Mouse (Mus musculus) heart, postnatal 0 days (tissue): ENCODE measurements at regions not wholly inside any gene's neighbourhood (a gene's known extent, or its start where the extent isn't known, plus 50 kb on each side); places are given as distances from the start of the nearest gene placed in this dataset.

ENCODE experiments used
- CTCF ChIP-seq: IDR thresholded peaks from 2 replicates; pipeline ENCODE4 v1.5.1; 2016; ENCODE audit warnings: antibody characterized with exemption, control low read depth, low read depth
- EP300 ChIP-seq: IDR thresholded peaks from 2 replicates; pipeline ENCODE4 v1.6.1; 2016; ENCODE audit warnings: antibody characterized with exemption, low read depth

DNA sequence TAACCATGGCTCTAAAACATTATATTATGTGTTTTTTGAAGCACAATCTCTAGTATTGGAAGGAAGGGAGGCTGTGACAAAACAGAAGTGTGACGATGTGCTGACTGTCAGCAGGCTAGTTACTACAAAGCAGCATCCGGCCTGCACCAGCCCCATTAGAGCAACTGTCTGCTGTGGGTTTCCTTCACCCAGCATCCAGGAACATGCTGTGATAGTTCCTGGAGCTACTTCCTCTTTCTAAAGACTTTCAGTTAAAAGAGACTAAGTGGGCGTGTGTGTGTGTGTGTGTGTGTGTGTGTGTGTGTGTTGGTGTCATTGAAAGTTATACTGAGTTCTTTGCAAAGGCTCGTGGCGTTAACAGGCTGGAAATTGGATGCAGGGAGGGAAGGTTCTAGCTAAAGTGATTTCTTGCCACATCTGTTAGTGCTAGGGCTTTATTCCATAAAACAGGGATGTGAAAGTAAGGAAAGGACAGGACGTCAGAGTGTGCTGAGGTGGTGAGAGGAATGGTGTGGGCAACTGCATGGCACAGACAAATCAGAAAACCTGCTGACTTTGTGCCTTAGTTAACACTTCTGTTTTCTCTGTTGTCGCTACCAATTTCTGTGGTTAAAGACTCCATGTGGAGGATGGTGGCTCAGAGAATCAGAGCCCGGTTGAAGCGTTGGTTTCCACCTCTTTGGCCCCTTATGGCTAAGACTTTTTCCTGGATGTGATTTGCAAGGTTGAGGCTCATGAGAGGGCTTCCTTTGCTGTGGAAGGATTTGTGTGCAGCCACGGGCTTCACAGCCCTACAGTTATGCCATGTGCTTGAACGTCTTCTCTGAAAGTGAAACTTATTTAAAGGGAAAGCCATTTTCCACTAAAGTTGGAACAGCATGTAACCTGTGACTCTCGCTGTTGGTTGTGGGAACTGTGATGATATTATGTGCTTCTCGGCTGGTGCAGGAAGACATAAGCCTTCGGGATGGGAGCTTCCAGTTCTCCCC lies 321.0 kb upstream of the Rnaseh2b start:
- no peak for TF ChIP-seq CTCF
- no peak for TF ChIP-seq EP300
